Mouse (Mus musculus) myocyte (in vitro differentiated cells): Measurements from ENCODE around the gene Parp6.

Experiments
- MAX ChIP-seq: IDR thresholded peaks from one replicate; pipeline ENCODE4 v1.6.1; 2011; ENCODE audit warnings: low read depth, mild to moderate bottlenecking, control low read depth
- POLR2A ChIP-seq: IDR thresholded peaks from one replicate; pipeline ENCODE4 v1.6.1; 2011; ENCODE audit warnings: low read depth, mild to moderate bottlenecking, control low read depth, moderate library complexity; ENCODE audit not compliant: insufficient read length
- REST ChIP-seq: IDR thresholded peaks from one replicate; pipeline ENCODE4 v1.6.1; 2011; ENCODE audit warnings: mild to moderate bottlenecking, control low read depth, moderate library complexity; ENCODE audit not compliant: insufficient read depth, insufficient read length
- TCF12 ChIP-seq: IDR thresholded peaks from one replicate; pipeline ENCODE4 v1.6.1; 2011; ENCODE audit warnings: mild to moderate bottlenecking, control low read depth; ENCODE audit not compliant: poor library complexity, insufficient read depth, severe bottlenecking

DNA sequence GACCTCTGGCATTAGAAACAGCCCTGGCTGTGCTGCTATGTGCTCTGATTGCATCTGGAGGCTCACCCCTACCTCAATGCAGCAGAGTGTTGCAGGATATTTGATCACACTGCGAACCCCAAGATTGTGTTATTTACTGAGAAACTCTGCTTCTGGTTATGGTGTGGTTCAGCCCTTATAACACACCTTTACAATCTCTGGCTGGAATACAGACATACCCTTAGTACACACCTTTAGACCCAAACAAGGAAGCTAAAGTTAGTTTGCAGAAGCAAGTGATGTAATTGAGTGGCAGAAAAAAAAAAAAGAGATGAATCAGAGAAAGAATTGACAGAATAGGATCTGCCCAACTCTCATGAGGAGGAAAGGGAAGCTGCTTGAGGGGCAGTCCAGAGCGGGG is 6.1 kb upstream of the Parp6 start:
- TF ChIP-seq TCF12 (no peak), POLR2A (no peak), MAX (no peak), REST (no peak)
